Mouse (Mus musculus) adrenal gland, postnatal 36 days (tissue): Measurements from ENCODE around the gene Sapcd2. TPM values are rescaled to one million over a fixed set of nuclear protein-coding genes. Genes with fewer than 3 reads are reported as not detected.
A peak's percentile ranks its signal among the peaks of the same experiment; 100 is the strongest.
"Not testable (repeated sequence)": the region's sequence is repeated elsewhere in the genome, so short reads cannot be mapped to it uniquely, and the experiment has no call there.

Source experiments
- DNase-seq, 2 experiments: peaks; one replicate each; pipeline ENCODE4 v3.0.0; 2021; ENCODE audit warnings: mixed read lengths in 1 of 2
- total RNA-seq, 2 experiments: library from RNA; stranded (reverse); gene quantifications; 2 replicates each; pipeline ENCODE4 v1.2.3; 2021

The Sapcd2 gene
- total RNA-seq, 2 experiments from 2014 or later: 0.43 to 0.95 TPM

GRCm38 (mm10) chr2:25372644-25373391 is 697 bp downstream of the Sapcd2 start:
- DNase-seq: no peak

- no peak for DNase-seq
These were observed 1.3 kb downstream of the Sapcd2 start for GRCm38 (mm10) chr2:25373431-25373830.

GRCm38 (mm10) chr2:25376589-25376988 is 4.5 kb downstream of the Sapcd2 start:
- peak; percentile 47 to 73 for DNase-seq

- no peak for DNase-seq
These were observed 12.4 kb downstream of the Sapcd2 start for GRCm38 (mm10) chr2:25384492-25384891.

- no peak for DNase-seq
These were observed 19.1 kb downstream of the Sapcd2 start for GRCm38 (mm10) chr2:25391266-25391665.

- no peak for DNase-seq
These were observed 22.4 kb downstream of the Sapcd2 start for GRCm38 (mm10) chr2:25394281-25395221.

- DNase-seq: peak; percentile 39 to 50
These were observed 23.8 kb downstream of the Sapcd2 start, which contains the start of gene Entpd2 for GRCm38 (mm10) chr2:25395721-25396596. TSS of gene Entpd2 (plus strand) at chr2:25395874.

GRCm38 (mm10) chr2:25396597-25396983 is 24.5 kb downstream of the Sapcd2 start:
- no peak for DNase-seq

- no peak for DNase-seq
These were observed 24.9 kb downstream of the Sapcd2 start for GRCm38 (mm10) chr2:25397010-25397409.

- no peak for DNase-seq
These were observed 25.9 kb downstream of the Sapcd2 start for GRCm38 (mm10) chr2:25398065-25398464.

GRCm38 (mm10) chr2:25399051-25399450 is 26.9 kb downstream of the Sapcd2 start, which contains the start of gene Npdc1:
TSS of gene Npdc1 (plus strand) at chr2:25399351.
- DNase-seq: no peak

- DNase-seq: no peak
These were observed 28.2 kb downstream of the Sapcd2 start for GRCm38 (mm10) chr2:25400291-25400690.

GRCm38 (mm10) chr2:25400764-25401163 is 28.6 kb downstream of the Sapcd2 start:
- peak; percentile 78 to 87 for DNase-seq

GRCm38 (mm10) chr2:25402377-25402971 is 30.4 kb downstream of the Sapcd2 start:
- peak; percentile 68 to 80 for DNase-seq

GRCm38 (mm10) chr2:25402972-25403601 is 31.0 kb downstream of the Sapcd2 start:
- DNase-seq: peak; percentile 84 to 86

- DNase-seq: no peak
These were observed 31.9 kb downstream of the Sapcd2 start for GRCm38 (mm10) chr2:25403994-25404393.

GRCm38 (mm10) chr2:25408908-25409307 is 36.8 kb downstream of the Sapcd2 start:
- no peak for DNase-seq

- DNase-seq: not testable (repeated sequence)
These were observed 41.3 kb downstream of the Sapcd2 start for GRCm38 (mm10) chr2:25413436-25413835.

- peak in 1 of 2 experiments; percentile 37 for DNase-seq
These were observed 45.3 kb downstream of the Sapcd2 start for GRCm38 (mm10) chr2:25417426-25417825.

- DNase-seq: peak; percentile 46 to 68
These were observed 49.8 kb downstream of the Sapcd2 start for GRCm38 (mm10) chr2:25421896-25422295.
